Mouse (Mus musculus): Measurements from ENCODE around the gene Bicd1.

DNA sequence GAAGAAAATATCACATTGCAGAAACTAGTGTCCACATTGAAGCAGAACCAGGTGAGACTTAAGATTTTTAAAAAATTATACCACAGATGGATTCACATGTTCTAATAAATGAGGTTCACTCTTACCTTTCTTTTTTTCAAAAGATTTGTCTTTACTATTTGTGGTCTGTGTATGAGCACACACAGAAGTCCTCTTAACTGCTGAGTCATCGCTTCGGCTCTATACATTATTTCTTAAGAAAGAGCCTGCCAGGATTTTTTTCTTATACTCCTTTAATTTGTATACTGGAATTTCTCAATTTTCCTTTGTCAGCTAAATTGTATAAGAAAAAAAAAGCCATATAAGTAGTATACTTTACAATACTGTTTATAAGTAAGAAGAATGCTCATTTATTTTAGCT is 86.0 kb downstream of the Bicd1 start:
- TF ChIP-seq CTCF (IDR thresholded peaks at IDR 0.05) (no peak), EP300 (IDR thresholded peaks at IDR 0.05) (no peak)
